Mouse (Mus musculus) liver, embryonic 14.5 days (tissue): ENCODE measurements around the gene Iqcj. TPM values are rescaled to one million over a fixed set of nuclear protein-coding genes. Genes with fewer than 3 reads are reported as not detected.

Experiments
- ATAC-seq: fragments of 200-750 bp; cut with Nextera tagmentation; 2 replicates; pipeline ENCODE4 v1.8.0; 2017; ENCODE audit warnings: moderate number of reproducible peaks, mild to moderate bottlenecking, moderate library complexity; ENCODE audit not compliant: insufficient read depth
- DNase-seq, 3 experiments: peaks; one replicate each; pipeline ENCODE4 v3.0.0-alpha.2; 2012 to 2013; ENCODE audit warnings: low read depth in 3 of 3, low spot score in 3 of 3
- H3K27ac ChIP-seq: fragments of 300-500 bp; sonication (generic); 2 replicates; pipeline ENCODE4 v1.5.1; 2014; ENCODE audit warnings: moderate library complexity, mild to moderate bottlenecking, control low read depth, inconsistent platforms
- H3K27me3 ChIP-seq: fragments of 300-500 bp; sonication (generic); 2 replicates; pipeline ENCODE4 v1.6.1; 2014; ENCODE audit warnings: mild to moderate bottlenecking, low read length, moderate library complexity; ENCODE audit not compliant: control insufficient read depth, insufficient read depth
- H3K36me3 ChIP-seq: fragments of 300-500 bp; sonication (generic); replicated peaks from 2 replicates; pipeline ENCODE4 v1.6.1; 2014; ENCODE audit warnings: low read depth; ENCODE audit not compliant: control insufficient read depth, insufficient read depth
- H3K4me1 ChIP-seq, 2 experiments: fragments of 200-500 bp in 1 of 2; fragments of 300-500 bp in 1 of 2; sonication (generic) in 1 of 2; replicated peaks; 2 replicates each; pipeline ENCODE4 v1.6.1; 2012 to 2014; ENCODE audit warnings: antibody characterized with exemption in 1 of 2, inconsistent platforms in 1 of 2, low read length in 1 of 2; ENCODE audit not compliant: control insufficient read depth in 2 of 2, insufficient read depth in 2 of 2
- H3K4me2 ChIP-seq: fragments of 300-500 bp; sonication (generic); 2 replicates; pipeline ENCODE4 v1.6.1; 2014; ENCODE audit warnings: low read depth, mild to moderate bottlenecking, control low read depth, moderate library complexity
- H3K4me3 ChIP-seq, 2 experiments: fragments of 200-500 bp in 1 of 2; fragments of 300-500 bp in 1 of 2; sonication (generic) in 1 of 2; 2 replicates each; pipeline ENCODE4 v1.5.1; 2012 to 2014; ENCODE audit warnings: low read depth in 2 of 2, low read length in 2 of 2, mild to moderate bottlenecking in 2 of 2, control low read depth in 1 of 2, inconsistent platforms in 1 of 2, moderate library complexity in 1 of 2; ENCODE audit not compliant: insufficient read depth in 1 of 2
- H3K9ac ChIP-seq: fragments of 300-500 bp; sonication (generic); replicated peaks from 2 replicates; pipeline ENCODE4 v1.6.1; 2014; ENCODE audit warnings: mild to moderate bottlenecking, control low read depth, moderate library complexity
- H3K9me3 ChIP-seq: fragments of 300-500 bp; sonication (generic); 2 replicates; pipeline ENCODE4 v1.6.1; 2016; ENCODE audit warnings: low read length, mixed read lengths; ENCODE audit not compliant: control insufficient read depth
- CTCF ChIP-seq: IDR thresholded peaks from 2 replicates; pipeline ENCODE4 v1.5.1; 2016; ENCODE audit warnings: antibody characterized with exemption, low read depth, control low read depth
- EP300 ChIP-seq: IDR thresholded peaks from 2 replicates; pipeline ENCODE4 v1.6.1; 2016; ENCODE audit warnings: antibody characterized with exemption, low read depth
- WGBS: fragments of 180-500 bp; shearing (Covaris S2); extraction: QIAGEN DNeasy Blood & Tissue Kit; methylation state at CpG from one replicate; pipeline ENCODE4 v1.1.7; 2014; ENCODE audit not compliant: insufficient replicate concordance; 5-methylcytosine and 5-hydroxymethylcytosine counted together
- polyA plus RNA-seq, 2 experiments: library from polyadenylated mRNA; depleted of rRNA in 1 of 2; stranded (reverse) in 1 of 2; unstranded in 1 of 2; fragments of >200 nt; fragmentation: Nextera tagmentation in 1 of 2; extraction: Ambion mirVana in 1 of 2; gene quantifications; 2 replicates each; pipeline versions ENCODE4 v1.2.1 to v1.2.3; 2012 to 2014

Iqcj gene
- polyA plus RNA-seq, 2 experiments = not detected

DNA sequence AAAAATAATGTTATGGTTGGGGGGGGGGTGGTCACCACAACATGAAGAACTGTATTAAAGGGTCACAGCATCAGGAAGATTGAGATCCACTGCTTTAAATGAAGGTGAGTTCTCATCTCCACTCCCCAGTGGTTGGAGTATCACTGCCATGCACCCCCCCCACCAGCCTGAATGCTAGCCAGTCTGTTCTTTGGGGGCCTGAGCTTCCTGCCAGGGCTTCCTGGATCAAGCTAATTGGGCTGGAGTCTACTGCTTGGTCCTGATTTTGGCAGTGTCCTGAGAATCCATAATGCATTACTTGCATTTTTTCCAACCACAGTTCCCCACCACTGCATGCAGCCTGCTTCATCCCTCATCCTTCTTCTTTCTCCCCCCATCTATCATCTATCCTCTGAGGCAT is 68.7 kb downstream of the Iqcj start:
- ATAC-seq (no peak), DNase-seq (no peak)
- Histone ChIP-seq H3K9ac (no peak overlapping the region), H3K4me1 (no peaks in the 10 kb centered on the region), H3K27ac (no peak overlapping the region), H3K36me3 (no peaks in the 10 kb centered on the region), H3K27me3 (no peaks in the 10 kb centered on the region), H3K4me3 (no peak overlapping the region), H3K4me2 (no peak overlapping the region), H3K9me3 (no peaks in the 10 kb centered on the region)
- no peak for TF ChIP-seq EP300
- TF ChIP-seq CTCF = no peak

DNA sequence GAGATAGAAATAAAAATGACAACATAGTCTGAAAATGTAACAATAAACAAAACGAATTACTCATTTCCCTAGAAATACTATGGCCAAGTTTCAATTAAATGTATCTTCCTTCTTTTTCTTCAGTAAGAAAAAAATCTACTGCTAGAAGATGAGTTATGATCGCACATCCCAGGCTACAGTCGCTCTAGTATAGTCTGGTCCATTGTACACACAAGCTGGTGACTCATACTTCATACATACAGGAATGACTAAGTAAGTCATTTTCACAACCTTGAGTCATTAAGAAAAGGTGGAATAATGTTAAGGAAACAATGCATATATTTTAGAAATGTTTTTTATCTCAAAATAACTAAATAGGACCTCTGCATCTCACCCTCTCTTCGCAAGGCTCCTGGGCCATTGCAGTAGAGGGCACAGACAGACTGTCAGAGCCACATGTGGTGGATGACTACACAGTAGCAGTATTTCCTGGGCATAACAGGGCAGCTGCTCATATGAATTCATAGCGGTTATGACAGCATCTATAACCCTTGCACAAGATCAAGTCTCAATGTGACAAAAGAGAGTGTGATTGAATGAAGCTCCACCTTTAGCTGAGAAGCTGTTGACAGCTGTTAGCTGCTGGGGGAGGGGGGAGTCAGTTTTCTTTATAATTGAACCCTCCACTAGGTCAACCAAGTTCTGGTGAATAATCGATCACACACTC is 70.1 kb downstream of the Iqcj start:
- TF ChIP-seq CTCF = no peak
- no peak for TF ChIP-seq EP300
- no peaks in the 10 kb centered on the region for H3K9me3 ChIP-seq
- WGBS = 61% methylated on average over 6 of the region's 6 CpGs

DNA sequence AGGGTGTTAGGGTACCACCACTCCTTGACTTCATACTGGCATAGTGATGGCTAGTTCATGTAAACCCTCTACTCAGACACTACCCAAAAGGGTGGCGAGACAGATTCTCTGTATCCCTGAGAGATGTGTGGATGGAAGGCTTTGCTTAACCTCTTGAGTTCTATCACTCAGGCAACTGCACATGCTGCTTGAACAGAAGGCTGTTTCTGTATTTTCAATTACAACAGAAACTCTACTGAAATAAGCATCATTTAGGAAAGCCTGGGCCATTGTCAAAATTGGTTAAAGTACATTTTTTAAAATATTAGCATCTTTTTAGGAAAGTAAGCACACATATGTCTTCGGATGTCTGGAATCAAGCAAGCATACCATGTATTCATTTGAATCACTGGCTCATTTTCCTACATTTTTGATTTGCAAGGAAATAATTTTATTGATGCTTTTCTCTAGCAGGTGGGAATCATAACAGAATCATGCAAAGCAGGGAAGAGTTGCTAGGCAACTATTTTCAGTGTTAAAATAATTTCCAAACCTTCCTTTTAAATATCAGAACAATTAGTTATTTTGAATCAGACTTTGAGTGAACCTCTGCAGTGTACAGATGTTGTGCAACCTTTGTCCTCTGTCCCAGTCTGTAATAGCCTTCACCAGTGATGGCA is 82.4 kb downstream of the Iqcj start:
- Histone ChIP-seq H3K4me2 (no peak overlapping the region), H3K4me3 (no peak overlapping the region), H3K4me1 (no peaks in the 10 kb centered on the region), H3K27ac (no peak overlapping the region), H3K36me3 (no peaks in the 10 kb centered on the region), H3K9me3 (no peaks in the 10 kb centered on the region), H3K9ac (no peak overlapping the region), H3K27me3 (no peaks in the 10 kb centered on the region)
- ATAC-seq (no peak), DNase-seq (no peak)
- TF ChIP-seq CTCF (no peak), EP300 (no peak)
- 61% methylated on average over 2 of the region's 2 CpGs for WGBS

More for the DNA sequence above, 70.1 kb downstream of the Iqcj start:
- no peaks in the 10 kb centered on the region for H3K4me1 ChIP-seq
- H3K36me3 ChIP-seq = no peaks in the 10 kb centered on the region
- ATAC-seq (no peak), DNase-seq (no peak)
- H3K4me2 ChIP-seq = no peak overlapping the region
- no peak overlapping the region for H3K9ac ChIP-seq
- H3K4me3 ChIP-seq = no peak overlapping the region
- H3K27ac ChIP-seq = no peak overlapping the region
- H3K27me3 ChIP-seq = no peaks in the 10 kb centered on the region

DNA sequence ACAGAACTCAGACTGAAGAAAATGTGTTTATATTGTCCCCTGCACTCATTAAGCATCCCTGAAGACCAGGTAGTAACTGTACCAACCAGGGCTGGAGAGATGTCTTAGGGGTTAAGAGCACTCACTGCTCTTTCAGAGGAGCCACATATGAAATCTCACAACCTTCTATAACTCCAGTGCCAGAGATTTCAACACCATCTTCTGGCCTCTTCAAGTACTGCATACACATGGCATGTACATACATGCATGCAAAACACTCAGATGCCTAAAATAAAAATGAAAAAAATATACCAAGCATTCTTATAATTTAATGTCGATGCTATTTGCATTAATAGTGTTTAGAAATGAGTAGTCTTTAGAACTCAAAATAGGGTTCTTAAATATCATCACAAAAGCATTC is 88.0 kb downstream of the Iqcj start:
- DNase-seq = no peak
- 47% methylated on average over 1 of the region's 1 CpGs for WGBS
- Histone ChIP-seq H3K4me1 (no peaks in the 10 kb centered on the region), H3K27me3 (no peaks in the 10 kb centered on the region), H3K4me2 (no peak overlapping the region), H3K9ac (no peak overlapping the region), H3K9me3 (no peaks in the 10 kb centered on the region), H3K4me3 (no peak overlapping the region), H3K27ac (no peak overlapping the region), H3K36me3 (no peaks in the 10 kb centered on the region)
- TF ChIP-seq CTCF (no peak), EP300 (no peak)
- no peak for ATAC-seq

DNA sequence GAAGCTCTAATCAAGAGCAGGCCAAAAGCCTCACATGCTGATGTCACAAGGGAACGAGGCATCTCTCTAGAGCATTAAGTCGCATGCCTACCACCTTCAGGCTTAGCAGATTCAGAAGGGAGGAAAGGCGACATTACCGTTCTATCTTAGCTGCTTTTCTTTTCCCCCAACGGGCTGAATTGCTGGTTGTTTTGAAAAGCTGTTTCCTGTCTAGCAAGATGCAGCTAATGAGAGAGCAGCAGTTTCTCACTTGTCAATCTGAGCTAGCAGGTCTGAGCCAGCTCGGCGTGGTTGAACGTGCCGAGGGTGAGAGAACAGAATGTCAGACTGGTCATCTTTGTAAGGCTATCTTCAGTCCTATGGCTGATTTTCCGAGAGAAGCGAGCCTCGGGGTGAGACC is 91.3 kb downstream of the Iqcj start:
- H3K27ac ChIP-seq = no peak overlapping the region
- 26% methylated on average over 12 of the region's 12 CpGs for WGBS
- H3K27me3 ChIP-seq = no peaks in the 10 kb centered on the region
- TF ChIP-seq EP300 (no peak), CTCF (no peak)
- H3K9me3 ChIP-seq = no peaks in the 10 kb centered on the region
- no peaks in the 10 kb centered on the region for H3K4me1 ChIP-seq
- H3K36me3 ChIP-seq = no peaks in the 10 kb centered on the region
- DNase-seq (no peak), ATAC-seq (no peak)
- H3K4me2 ChIP-seq = no peak overlapping the region
- no peak overlapping the region for H3K9ac ChIP-seq
- no peak overlapping the region for H3K4me3 ChIP-seq
